Mouse (Mus musculus) monocyte, adult 5-6 weeks (primary cell): ENCODE results near the gene Prm1. TPM values are rescaled to one million over a fixed set of nuclear protein-coding genes. Genes with fewer than 3 reads are reported as not detected.
"Not testable (repeated sequence)": the region's sequence is repeated elsewhere in the genome, so short reads cannot be mapped to it uniquely, and the experiment has no call there.

Experiments
- ATAC-seq: fragments of 153-309, 156-312 bp; replicated peaks from 2 replicates; pipeline ENCODE4 v1.8.0; 2017; ENCODE audit warnings: mild to moderate bottlenecking; ENCODE audit not compliant: low TSS enrichment, insufficient number of reproducible peaks, severe bottlenecking, poor library complexity, low FRiP score
- total RNA-seq: library from RNA; stranded (forward); fragments of 200-1000, 200-491, 200-594 nt; gene quantifications from 3 replicates; pipeline ENCODE4 v1.2.3, GENCODE M21; 2017

The Prm1 gene
- total RNA-seq, 1 experiment from 2014 or later: 1.5 TPM

GRCm38 (mm10) chr16:10827766-10828460 is 22.3 kb upstream of the Prm1 start:
- no peak for ATAC-seq

- ATAC-seq: no peak
Observed at GRCm38 (mm10) chr16:10827269-10827668, 21.6 kb upstream of the Prm1 start.

- no peak for ATAC-seq
Observed at GRCm38 (mm10) chr16:10825840-10826239, 20.2 kb upstream of the Prm1 start.

- no peak for ATAC-seq
Observed at GRCm38 (mm10) chr16:10824536-10824935, 18.9 kb upstream of the Prm1 start.

- no peak for ATAC-seq
Observed at GRCm38 (mm10) chr16:10821387-10821786, 15.7 kb upstream of the Prm1 start.

GRCm38 (mm10) chr16:10819966-10820365 is 14.3 kb upstream of the Prm1 start:
- no peak for ATAC-seq

GRCm38 (mm10) chr16:10818579-10819135 is 13.0 kb upstream of the Prm1 start:
- no peak for ATAC-seq

GRCm38 (mm10) chr16:10814864-10815263 is 9.2 kb upstream of the Prm1 start:
- ATAC-seq: no peak

- no peak for ATAC-seq
Observed at GRCm38 (mm10) chr16:10813726-10814125, 8.1 kb upstream of the Prm1 start.

GRCm38 (mm10) chr16:10812865-10813371 is 7.3 kb upstream of the Prm1 start, which contains the start of gene Gm11172:
Gene Gm11172 (plus strand): TSS chr16:10812915.
- ATAC-seq: no peak

- no peak for ATAC-seq
Observed at GRCm38 (mm10) chr16:10810376-10810775, 4.7 kb upstream of the Prm1 start.

GRCm38 (mm10) chr16:10802420-10802819 is 3.2 kb downstream of the Prm1 start:
- ATAC-seq: not testable (repeated sequence)

GRCm38 (mm10) chr16:10796034-10796433 is 9.6 kb downstream of the Prm1 start, which contains the start of gene Prm2:
Gene Prm2 (minus strand): TSS chr16:10796134.
- no peak for ATAC-seq

GRCm38 (mm10) chr16:10790702-10791101 is 14.9 kb downstream of the Prm1 start, which contains the start of gene Prm3:
Gene Prm3 (minus strand): TSS chr16:10790914.
- ATAC-seq: no peak

- ATAC-seq: no peak
Observed at GRCm38 (mm10) chr16:10788866-10789265, 16.8 kb downstream of the Prm1 start.

GRCm38 (mm10) chr16:10788271-10788670 is 17.4 kb downstream of the Prm1 start, which contains the start of gene Tnp2:
Gene Tnp2 (minus strand): TSS chr16:10788660.
- no peak for ATAC-seq

- ATAC-seq: no peak
Observed at GRCm38 (mm10) chr16:10787548-10788058, 18.0 kb downstream of the Prm1 start.

- no peak for ATAC-seq
Observed at GRCm38 (mm10) chr16:10786782-10787547, 18.7 kb downstream of the Prm1 start.

- peak; percentile 79 for ATAC-seq
Observed at GRCm38 (mm10) chr16:10786288-10786687, 19.4 kb downstream of the Prm1 start.
